Mouse (Mus musculus) ES-E14 (cell line): Measurements from ENCODE around the gene Taf4.

Source experiments
- CHD2 ChIP-seq: IDR thresholded peaks from 2 replicates; pipeline ENCODE4 v1.6.1; 2014; ENCODE audit warnings: mild to moderate bottlenecking, low read depth, low read length, inconsistent platforms
- MAFK ChIP-seq: IDR thresholded peaks from 2 replicates; pipeline ENCODE4 v1.6.1; 2014; ENCODE audit warnings: mild to moderate bottlenecking, low read depth, low read length, inconsistent platforms; ENCODE audit not compliant: insufficient read depth
- ZNF384 ChIP-seq: IDR thresholded peaks from 2 replicates; pipeline ENCODE4 v1.6.1; 2012; ENCODE audit warnings: low read depth, low read length, inconsistent platforms

GRCm38 (mm10) chr2:179969137-179969536 is 7.3 kb downstream of the Taf4 start:
- TF ChIP-seq ZNF384 = no peak
- TF ChIP-seq MAFK = no peak
- no peak for TF ChIP-seq CHD2
